Mouse (Mus musculus): ENCODE measurements around the gene Klf7. TPM values are rescaled to one million over a fixed set of nuclear protein-coding genes. Genes with fewer than 3 reads are reported as not detected.

The Klf7 gene
- polyA plus RNA-seq, 1 experiment from 2014 or later: 11.9 TPM

- peaks cover 11% of the 10 kb centered on the region; the same call in 1 of the 2 replicates for H3K4me1 ChIP-seq (replicated peaks; ENCODE audit: control insufficient read depth, insufficient read depth, low read length)
- ATAC-seq: no peak
- H3K4me3 ChIP-seq (ENCODE audit: low read depth, low read length): no peak overlapping the region
- H3K4me2 ChIP-seq (replicated peaks; ENCODE audit: low read depth): no peak overlapping the region
- no peaks in the 10 kb centered on the region for H3K36me3 ChIP-seq (ENCODE audit: control insufficient read depth, insufficient read depth)
- no peaks in the 10 kb centered on the region for H3K27me3 ChIP-seq (replicated peaks; ENCODE audit: control insufficient read depth, insufficient read depth, low read length)
- no peak overlapping the region for H3K27ac ChIP-seq (ENCODE audit: low read depth, low read length)
- no peak overlapping the region for H3K9ac ChIP-seq (ENCODE audit: low read depth, low read length)
- no peak for TF ChIP-seq CTCF (IDR thresholded peaks at IDR 0.05; ENCODE audit: low read depth)
- no peaks in the 10 kb centered on the region for H3K9me3 ChIP-seq (ENCODE audit: control insufficient read depth)
- 81% methylated on average over 7 of the region's 7 CpGs for WGBS
Measured at GRCm38 (mm10) chr1:64107526-64107925, 14.6 kb downstream of the Klf7 start.

GRCm38 (mm10) chr1:64106127-64106526, 16.0 kb downstream of the Klf7 start:
- Histone ChIP-seq H3K4me1 (replicated peaks; ENCODE audit: control insufficient read depth, insufficient read depth, low read length) (peaks cover 11% of the 10 kb centered on the region; the same call in 1 of the 2 replicates), H3K4me2 (replicated peaks; ENCODE audit: low read depth) (0 out of 2 replicates have a peak overlapping the region, but pooled peaks have one; percentile 17), H3K9me3 (ENCODE audit: control insufficient read depth) (no peaks in the 10 kb centered on the region), H3K36me3 (ENCODE audit: control insufficient read depth, insufficient read depth) (no peaks in the 10 kb centered on the region), H3K4me3 (ENCODE audit: low read depth, low read length) (no peak overlapping the region), H3K9ac (ENCODE audit: low read depth, low read length) (no peak overlapping the region), H3K27ac (ENCODE audit: low read depth, low read length) (peak overlapping the region; percentile 57; the same call in 1 of the 2 replicates), H3K27me3 (replicated peaks; ENCODE audit: control insufficient read depth, insufficient read depth, low read length) (no peaks in the 10 kb centered on the region)
- no peak for ATAC-seq
- TF ChIP-seq CTCF (IDR thresholded peaks at IDR 0.05; ENCODE audit: low read depth): no peak
- WGBS: 20% methylated on average over 5 of the region's 5 CpGs

- H3K4me3 ChIP-seq (ENCODE audit: low read depth, low read length): no peak overlapping the region
- H3K36me3 ChIP-seq (ENCODE audit: control insufficient read depth, insufficient read depth): no peaks in the 10 kb centered on the region
- no peak for TF ChIP-seq CTCF (IDR thresholded peaks at IDR 0.05; ENCODE audit: low read depth)
- no peaks in the 10 kb centered on the region for H3K9me3 ChIP-seq (ENCODE audit: control insufficient read depth)
- ATAC-seq: peak; percentile 91
- 0 out of 2 replicates have a peak overlapping the region, but pooled peaks have one; percentile 31 for H3K9ac ChIP-seq (ENCODE audit: low read depth, low read length)
- H3K27ac ChIP-seq (ENCODE audit: low read depth, low read length): peak overlapping the region; percentile 90
- peaks cover 11% of the 10 kb centered on the region; the same call in 1 of the 2 replicates for H3K4me1 ChIP-seq (replicated peaks; ENCODE audit: control insufficient read depth, insufficient read depth, low read length)
- WGBS: 44% methylated on average over 7 of the region's 7 CpGs
- H3K4me2 ChIP-seq (replicated peaks; ENCODE audit: low read depth): peak overlapping the region; percentile 48
- no peaks in the 10 kb centered on the region for H3K27me3 ChIP-seq (replicated peaks; ENCODE audit: control insufficient read depth, insufficient read depth, low read length)
Measured at GRCm38 (mm10) chr1:64105181-64105646, 16.9 kb downstream of the Klf7 start.

- Histone ChIP-seq H3K4me2 (replicated peaks; ENCODE audit: low read depth) (peak overlapping the region; percentile 48), H3K27ac (ENCODE audit: low read depth, low read length) (peak overlapping the region; percentile 90)
- ATAC-seq: peak; percentile 88
Measured at GRCm38 (mm10) chr1:64104665-64105064, 17.4 kb downstream of the Klf7 start.

GRCm38 (mm10) chr1:64101331-64101730, 20.8 kb downstream of the Klf7 start:
- Histone ChIP-seq H3K27ac (ENCODE audit: low read depth, low read length) (no peak overlapping the region), H3K36me3 (ENCODE audit: control insufficient read depth, insufficient read depth) (no peaks in the 10 kb centered on the region), H3K4me1 (replicated peaks; ENCODE audit: control insufficient read depth, insufficient read depth, low read length) (peaks cover 18% of the 10 kb centered on the region; the same call in 1 of the 2 replicates), H3K9me3 (ENCODE audit: control insufficient read depth) (no peaks in the 10 kb centered on the region), H3K4me2 (replicated peaks; ENCODE audit: low read depth) (no peak overlapping the region), H3K27me3 (replicated peaks; ENCODE audit: control insufficient read depth, insufficient read depth, low read length) (no peaks in the 10 kb centered on the region), H3K9ac (ENCODE audit: low read depth, low read length) (no peak overlapping the region), H3K4me3 (ENCODE audit: low read depth, low read length) (no peak overlapping the region)
- WGBS: 66% methylated on average over 3 of the region's 3 CpGs
- TF ChIP-seq CTCF (IDR thresholded peaks at IDR 0.05; ENCODE audit: low read depth): no peak
- no peak for ATAC-seq

More at GRCm38 (mm10) chr1:64104665-64105064, 17.4 kb downstream of the Klf7 start:
- 37% methylated on average over 3 of the region's 3 CpGs for WGBS
- Histone ChIP-seq H3K4me1 (replicated peaks; ENCODE audit: control insufficient read depth, insufficient read depth, low read length) (peaks cover 11% of the 10 kb centered on the region; the same call in 1 of the 2 replicates), H3K9ac (ENCODE audit: low read depth, low read length) (0 out of 2 replicates have a peak overlapping the region, but pooled peaks have one; percentile 31), H3K36me3 (ENCODE audit: control insufficient read depth, insufficient read depth) (no peaks in the 10 kb centered on the region), H3K27me3 (replicated peaks; ENCODE audit: control insufficient read depth, insufficient read depth, low read length) (no peaks in the 10 kb centered on the region), H3K9me3 (ENCODE audit: control insufficient read depth) (no peaks in the 10 kb centered on the region), H3K4me3 (ENCODE audit: low read depth, low read length) (no peak overlapping the region)
- no peak for TF ChIP-seq CTCF (IDR thresholded peaks at IDR 0.05; ENCODE audit: low read depth)

- TF ChIP-seq CTCF (IDR thresholded peaks at IDR 0.05; ENCODE audit: low read depth): no peak
- Histone ChIP-seq H3K27me3 (replicated peaks; ENCODE audit: control insufficient read depth, insufficient read depth, low read length) (no peaks in the 10 kb centered on the region), H3K36me3 (ENCODE audit: control insufficient read depth, insufficient read depth) (no peaks in the 10 kb centered on the region), H3K4me3 (ENCODE audit: low read depth, low read length) (no peak overlapping the region), H3K27ac (ENCODE audit: low read depth, low read length) (peak overlapping the region; percentile 58; the same call in 1 of the 2 replicates), H3K4me1 (replicated peaks; ENCODE audit: control insufficient read depth, insufficient read depth, low read length) (peaks cover 13% of the 10 kb centered on the region; the same call in 1 of the 2 replicates), H3K4me2 (replicated peaks; ENCODE audit: low read depth) (no peak overlapping the region), H3K9me3 (ENCODE audit: control insufficient read depth) (no peaks in the 10 kb centered on the region), H3K9ac (ENCODE audit: low read depth, low read length) (no peak overlapping the region)
- ATAC-seq: no peak
- 50% methylated on average over 4 of the region's 4 CpGs for WGBS
Measured at GRCm38 (mm10) chr1:64098800-64099199, 23.3 kb downstream of the Klf7 start.

Data from intestine, postnatal 0 days (tissue).